23 mouse cellular contexts compared by ENCODE assay signal in genomic region chr9:75634226-75634625, GRCm38 (mm10). TPM values are rescaled to one million over a fixed set of nuclear protein-coding genes. Genes with fewer than 3 reads are reported as not detected.
"Had no signal": no experiment of that assay in that cellular context is flagged by ENCODE, and none has a peak within 500 bp of the region (broad histone marks: within the 10 kb centered on the region; RNA-seq: fewer than 3 reads in every experiment).

No protein-coding gene starts in this region.

- H3K9me3 ChIP-seq: limb, embryonic 10.5 days; limb, embryonic 13.5 days; liver, embryonic 12.5 days; liver, embryonic 15.5 days; lung, embryonic 15.5 days; megakaryocyte, embryonic 14.5 days; midbrain, embryonic 10.5 days; midbrain, embryonic 13.5 days; neural tube, embryonic 13.5 days had no signal

- H3K27ac ChIP-seq: limb, embryonic 10.5 days; limb, embryonic 13.5 days; liver, embryonic 12.5 days; liver, embryonic 15.5 days; lung, embryonic 15.5 days; midbrain, embryonic 10.5 days; midbrain, embryonic 13.5 days; neural tube, embryonic 13.5 days; stomach, postnatal 0 days had no signal

- H3K4me1 ChIP-seq: liver, embryonic 12.5 days; liver, embryonic 15.5 days; megakaryocyte, embryonic 14.5 days; midbrain, embryonic 10.5 days had no signal

- DNase-seq: kidney, adult 18-20 months; kidney, adult 9 months; kidney, postnatal 14 days; kidney, postnatal 4 days; layer of hippocampus, adult 9-11 months; layer of hippocampus, postnatal 36 days; liver; lung, adult 18-20 months; lung, postnatal 10 days; lung, postnatal 36 days; thymus, adult 2 months; thymus, postnatal 14 days had no signal

- H3K4me3 ChIP-seq: limb, embryonic 10.5 days; limb, embryonic 13.5 days; liver, embryonic 12.5 days; liver, embryonic 15.5 days; lung, embryonic 15.5 days; megakaryocyte, embryonic 14.5 days; midbrain, embryonic 10.5 days; midbrain, embryonic 13.5 days; neural tube, embryonic 13.5 days had no signal

- H3K27me3 ChIP-seq: limb, embryonic 13.5 days; liver, embryonic 12.5 days; liver, embryonic 15.5 days; lung, embryonic 15.5 days; megakaryocyte, embryonic 14.5 days; midbrain, embryonic 13.5 days; neural tube, embryonic 13.5 days had no signal

- ATAC-seq: liver, embryonic 12.5 days; midbrain, embryonic 13.5 days had no signal

- H3K4me2 ChIP-seq: limb, embryonic 13.5 days; liver, embryonic 12.5 days; liver, embryonic 15.5 days; lung, embryonic 15.5 days; midbrain, embryonic 13.5 days; neural tube, embryonic 13.5 days had no signal

- H3K9ac ChIP-seq: limb, embryonic 13.5 days; liver, embryonic 12.5 days; liver, embryonic 15.5 days; lung, embryonic 15.5 days; midbrain, embryonic 13.5 days; neural tube, embryonic 13.5 days had no signal

- H3K36me3 ChIP-seq: liver, embryonic 12.5 days; liver, embryonic 15.5 days; lung, embryonic 15.5 days; midbrain, embryonic 10.5 days; midbrain, embryonic 13.5 days had no signal

RNA-seq across cellular contexts. Expression of gene Scg3, which starts 49.6 kb away (rescaled TPM):
- polyA plus RNA-seq: limb, embryonic 10.5 days; liver, embryonic 15.5 days; spleen, adult 2 months had no signal
